In the genomic region with DNA sequence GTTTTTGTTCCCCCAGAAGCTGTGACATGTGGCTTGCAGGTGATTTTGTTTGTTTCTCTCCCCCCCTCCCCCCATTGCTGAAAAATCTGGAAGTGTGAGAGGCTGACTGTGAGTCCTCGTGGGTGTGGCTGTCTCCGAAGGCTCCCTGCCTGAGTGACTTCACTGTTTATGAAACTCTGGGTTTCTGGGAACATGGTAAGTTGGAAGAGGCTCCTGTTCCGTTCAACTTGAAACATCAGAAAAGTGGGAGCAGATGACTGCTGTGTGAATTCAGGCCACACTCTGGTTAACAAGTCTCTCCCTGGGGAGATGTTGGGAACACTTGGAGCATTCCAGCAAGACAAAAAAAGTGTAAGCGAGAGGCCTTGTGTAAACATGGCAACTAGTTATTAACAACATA, we compare ENCODE assay signal across 23 mouse cellular contexts. TPM values are rescaled to one million over a fixed set of nuclear protein-coding genes. Genes with fewer than 3 reads are reported as not detected.
DNase-seq lines count a peak whose midpoint lies in the region; ATAC-seq and TF ChIP-seq lines count a peak whose summit lies in the region.
"Had no signal": no experiment of that assay in that cellular context is flagged by ENCODE, and none has a peak within 500 bp of the region (broad histone marks: within the 10 kb centered on the region; RNA-seq: fewer than 3 reads in every experiment).

No protein-coding gene starts in this region.

- H3K27me3 ChIP-seq in heart, adult 2 months (ENCODE audit: control insufficient read depth, insufficient read depth, low read length): no peaks in the 10 kb centered on the region
- no peaks in the 10 kb centered on the region for H3K27me3 ChIP-seq in limb, embryonic 12.5 days
- H3K27me3 ChIP-seq: embryonic facial prominence, embryonic 12.5 days; heart, embryonic 13.5 days; neural tube, embryonic 12.5 days had no signal

- no peak for TF ChIP-seq CTCF in heart, adult 2 months (IDR thresholded peaks at IDR 0.05)

- no peaks in the 10 kb centered on the region for H3K9me3 ChIP-seq in limb, embryonic 12.5 days
- H3K9me3 ChIP-seq: embryonic facial prominence, embryonic 12.5 days; heart, embryonic 13.5 days; hindbrain, embryonic 10.5 days; neural tube, embryonic 12.5 days had no signal

- no peak for ATAC-seq in limb, embryonic 12.5 days (ENCODE audit: insufficient number of reproducible peaks, insufficient read depth, low FRiP score, low TSS enrichment, low read depth)
- ATAC-seq in CD4-positive, CD25-positive, alpha-beta regulatory T cell, adult 4 months: no peak
- ATAC-seq: midbrain, embryonic 16.5 days had no signal

- no peak overlapping the region for H3K4me3 ChIP-seq in heart, adult 2 months
- no peak overlapping the region for H3K4me3 ChIP-seq in limb, embryonic 12.5 days (replicated peaks)
- H3K4me3 ChIP-seq: embryonic facial prominence, embryonic 12.5 days; heart, embryonic 13.5 days; hindbrain, embryonic 10.5 days; neural tube, embryonic 12.5 days had no signal

- intact Hi-C loops in heart, adult 2 months (cut with DNase I): no loop called here
- intact Hi-C loops in heart, postnatal 36 days (cut with DNase I): loop anchor here (2.0 kb wide), 2 partner anchors 36 to 96 kb away; no protein-coding TSS in a partner anchor

- DNase-seq in heart, adult 2 months: peak; percentile 33 to 62
- DNase-seq in heart, postnatal 36 days: no peak
- DNase-seq in 3T3-L1 (ENCODE audit: low read depth, low spot score): peak; percentile 74
- DNase-seq in NIH3T3 (ENCODE audit: low read depth): peak; percentile 86
- DNase-seq in ovary, postnatal 14 days (ENCODE audit: low spot score): no peak
- no peak for DNase-seq in kidney, postnatal 14 days
- DNase-seq: right cerebral cortex, postnatal 14 days had no signal

- 0 out of 2 replicates have a peak overlapping the region, but pooled peaks have one; percentile 12 for H3K9ac ChIP-seq in heart, adult 2 months (ENCODE audit: low read depth, low read length)
- H3K9ac ChIP-seq in limb, embryonic 12.5 days (replicated peaks): no peak overlapping the region
- H3K9ac ChIP-seq: embryonic facial prominence, embryonic 12.5 days; heart, embryonic 13.5 days; neural tube, embryonic 12.5 days had no signal

- H3K36me3 ChIP-seq in heart, adult 2 months (ENCODE audit: control insufficient read depth, insufficient read depth, low read length): no peaks in the 10 kb centered on the region
- H3K36me3 ChIP-seq in limb, embryonic 12.5 days: no peaks in the 10 kb centered on the region
- H3K36me3 ChIP-seq: embryonic facial prominence, embryonic 12.5 days; heart, embryonic 13.5 days had no signal

- WGBS in heart, adult 2 months: 56% methylated on average over 4 of the region's 4 CpGs
- 49% methylated on average over 4 of the region's 4 CpGs for WGBS in limb, embryonic 12.5 days

- no peak for TF ChIP-seq EP300 in heart, adult 2 months (IDR thresholded peaks at IDR 0.05; ENCODE audit: insufficient read depth, low read depth, low read length)

- no peak for TF ChIP-seq POLR2A in heart, adult 2 months (IDR thresholded peaks at IDR 0.05; ENCODE audit: insufficient read depth, low read depth, low read length)

- no peak overlapping the region for H3K4me2 ChIP-seq in limb, embryonic 12.5 days
- H3K4me2 ChIP-seq: embryonic facial prominence, embryonic 12.5 days; heart, embryonic 13.5 days; neural tube, embryonic 12.5 days had no signal

- H3K4me1 ChIP-seq in heart, adult 2 months (ENCODE audit: control insufficient read depth, insufficient read depth, low read length): peaks cover 3% of the 10 kb centered on the region
- peaks cover 22% of the 10 kb centered on the region for H3K4me1 ChIP-seq in limb, embryonic 12.5 days (replicated peaks)

- no peaks in the 10 kb centered on the region for H3K79me2 ChIP-seq in heart, adult 2 months (replicated peaks; ENCODE audit: control insufficient read depth, insufficient read depth, low read length)

- H3K27ac ChIP-seq in heart, adult 2 months: peak overlapping the region; percentile 65
- peak overlapping the region; percentile 41; the same call in 1 of the 2 replicates for H3K27ac ChIP-seq in limb, embryonic 12.5 days
- H3K27ac ChIP-seq: embryonic facial prominence, embryonic 12.5 days; heart, embryonic 13.5 days; hindbrain, embryonic 10.5 days; neural tube, embryonic 12.5 days had no signal

RNA-seq across cellular contexts. Expression of a gene that starts 7.7 kb away (rescaled TPM):
- total RNA-seq in heart, adult 2 months (2021): 10 to 100 TPM; 14.9 to 16.6 TPM
- polyA plus RNA-seq in heart, adult 2 months (2012; rRNA removed): 13.9 and 19.8 TPM in 2 replicates
- 10 to 100 TPM; 16.7 to 26.6 TPM for total RNA-seq in heart, postnatal 36 days (2021)
- polyA plus RNA-seq in limb, embryonic 12.5 days (2016; fragmentation: Nextera tagmentation; extraction: Ambion mirVana): 9.0 and 11.4 TPM in 2 replicates
- 10 to 100 TPM; 33.3 to 54.7 TPM for polyA plus RNA-seq in CD4-positive, CD25-positive, alpha-beta regulatory T cell, adult 4 months (2017; shearing (Covaris generic))
- total RNA-seq: MEL had no signal

RNA-seq across cellular contexts. Expression of a gene that starts 9.4 kb away (rescaled TPM):
- 10 to 100 TPM; 17.8 to 18.1 TPM for total RNA-seq in heart, adult 2 months (2021)
- 18.5 and 24.3 TPM in 2 replicates for polyA plus RNA-seq in heart, adult 2 months (2012; rRNA removed)
- 10 to 100 TPM; 18.7 to 20.9 TPM for total RNA-seq in heart, postnatal 36 days (2021)
- polyA plus RNA-seq in limb, embryonic 12.5 days (2016; fragmentation: Nextera tagmentation; extraction: Ambion mirVana): 5.5 and 6.9 TPM in 2 replicates
- polyA plus RNA-seq in CD4-positive, CD25-positive, alpha-beta regulatory T cell, adult 4 months (2017; shearing (Covaris generic)): not detected
- total RNA-seq: MEL had no signal

RNA-seq across cellular contexts. Expression of a gene that starts 25.7 kb away (rescaled TPM):
- total RNA-seq in heart, adult 2 months (2021): 10 to 100 TPM; 70.9 to 82.4 TPM
- 93.7 and 99.3 TPM in 2 replicates for polyA plus RNA-seq in heart, adult 2 months (2012; rRNA removed)
- 100 to 1,000 TPM in 1 of 2 experiments, 10 to 100 TPM in 1; 70.4 to 101 TPM for total RNA-seq in heart, postnatal 36 days (2021)
- polyA plus RNA-seq in limb, embryonic 12.5 days (2016; fragmentation: Nextera tagmentation; extraction: Ambion mirVana): 4.9 and 6.9 TPM in 2 replicates
- polyA plus RNA-seq in CD4-positive, CD25-positive, alpha-beta regulatory T cell, adult 4 months (2017; shearing (Covaris generic)): under 1 TPM in 1 of 2 experiments, not detected in 1; 0.55 TPM
- total RNA-seq: MEL had no signal

RNA-seq across cellular contexts. Expression of a gene that starts 42.6 kb away (rescaled TPM):
- not detected for total RNA-seq in heart, adult 2 months (2021)
- not detected in 2 replicates for polyA plus RNA-seq in heart, adult 2 months (2012; rRNA removed)
- not detected for total RNA-seq in heart, postnatal 36 days (2021)
- polyA plus RNA-seq in limb, embryonic 12.5 days (2016; fragmentation: Nextera tagmentation; extraction: Ambion mirVana): not detected in 2 replicates
- polyA plus RNA-seq in CD4-positive, CD25-positive, alpha-beta regulatory T cell, adult 4 months (2017; shearing (Covaris generic)): not detected
- total RNA-seq: adrenal gland, postnatal 10 days; layer of hippocampus, postnatal 10 days; megakaryocyte, adult 5-6 weeks; MEL had no signal
- polyA plus RNA-seq: embryonic facial prominence, embryonic 12.5 days; forebrain, embryonic 11.5 days; frontal cortex, adult 2 months; hindbrain, embryonic 10.5 days; kidney, adult 2 months; liver, embryonic 16.5 days; midbrain, embryonic 16.5 days; neural tube, embryonic 12.5 days; testis, adult 2 months had no signal

RNA-seq across cellular contexts. Expression of a gene that starts 46.8 kb away (rescaled TPM):
- total RNA-seq in heart, adult 2 months (2021): 10 to 100 TPM; 30.0 to 33.2 TPM
- polyA plus RNA-seq in heart, adult 2 months (2012; rRNA removed): 27.7 and 33.1 TPM in 2 replicates
- total RNA-seq in heart, postnatal 36 days (2021): 10 to 100 TPM; 27.3 to 33.7 TPM
- 43.2 and 46.4 TPM in 2 replicates for polyA plus RNA-seq in limb, embryonic 12.5 days (2016; fragmentation: Nextera tagmentation; extraction: Ambion mirVana)
- polyA plus RNA-seq in CD4-positive, CD25-positive, alpha-beta regulatory T cell, adult 4 months (2017; shearing (Covaris generic)): 1 to 10 TPM in 1 of 2 experiments, under 1 TPM in 1; 1.00 to 1.9 TPM
- total RNA-seq: MEL had no signal

Comparison
In these comparisons a context has a peak if more than half of its experiments do, and no peak if none do; other contexts are left out.
1. DNase-seq: peak in heart, adult 2 months (2 of 2), 3T3-L1 (single experiment) and NIH3T3 (single experiment); none in heart, postnatal 36 days (0 of 2), ovary, postnatal 14 days (single experiment) and kidney, postnatal 14 days (single experiment).
2. RNA of a gene that starts 25.7 kb away (polyA plus RNA-seq): 93.7 to 99.3 TPM in heart, adult 2 months; 4.9 to 6.9 TPM in limb, embryonic 12.5 days and 0.55 TPM in CD4-positive, CD25-positive, alpha-beta regulatory T cell, adult 4 months; every median in the first group is over 10 times any median in the second.